Mouse (Mus musculus): ENCODE data around the gene Il5ra. TPM values are rescaled to one million over a fixed set of nuclear protein-coding genes. Genes with fewer than 3 reads are reported as not detected.

Il5ra gene
- polyA plus RNA-seq (2011; ENCODE audit: insufficient read length, low read depth, missing spikeins), result not detected in 2 replicates

GRCm38 (mm10) chr6:106748887-106749388 lies at the start of gene Il5ra:
TSS of gene Il5ra (minus strand) at chr6:106749037.
- no peak for TF ChIP-seq POLR2A (IDR thresholded peaks at IDR 0.05; ENCODE audit: low read depth, low read length)
- TF ChIP-seq CTCF (IDR thresholded peaks at IDR 0.05; ENCODE audit: borderline replicate concordance, insufficient read depth, low read length), result no peak
- no peaks in the 10 kb centered on the region for H3K4me1 ChIP-seq (ENCODE audit: control insufficient read depth, insufficient read depth, low read length)
- H3K27ac ChIP-seq (ENCODE audit: insufficient read depth, low read length), result no peak within 1 kb of the TSS
- no peak within 1 kb of the TSS for H3K4me3 ChIP-seq (ENCODE audit: insufficient read depth, low read length)

- H3K27ac ChIP-seq (ENCODE audit: insufficient read depth, low read length), result no peak overlapping the region
- peaks cover 2% of the 10 kb centered on the region; the same call in 1 of the 2 replicates for H3K4me1 ChIP-seq (ENCODE audit: control insufficient read depth, insufficient read depth, low read length)
- no peak overlapping the region for H3K4me3 ChIP-seq (ENCODE audit: insufficient read depth, low read length)
- TF ChIP-seq CTCF (IDR thresholded peaks at IDR 0.05; ENCODE audit: borderline replicate concordance, insufficient read depth, low read length) (no peak), POLR2A (IDR thresholded peaks at IDR 0.05; ENCODE audit: low read depth, low read length) (no peak)
These were observed 45.4 kb upstream of the Il5ra start for GRCm38 (mm10) chr6:106794094-106794814.

GRCm38 (mm10) chr6:106793621-106794020 lies 44.8 kb upstream of the Il5ra start:
- no peaks in the 10 kb centered on the region for H3K4me1 ChIP-seq (ENCODE audit: control insufficient read depth, insufficient read depth, low read length)

GRCm38 (mm10) chr6:106793088-106793487 lies 44.3 kb upstream of the Il5ra start:
- Histone ChIP-seq H3K27ac (ENCODE audit: insufficient read depth, low read length) (no peak overlapping the region), H3K4me3 (ENCODE audit: insufficient read depth, low read length) (no peak overlapping the region), H3K4me1 (ENCODE audit: control insufficient read depth, insufficient read depth, low read length) (no peaks in the 10 kb centered on the region)
- TF ChIP-seq POLR2A (IDR thresholded peaks at IDR 0.05; ENCODE audit: low read depth, low read length), result no peak

More at GRCm38 (mm10) chr6:106793621-106794020, 44.8 kb upstream of the Il5ra start:
- no peak for TF ChIP-seq POLR2A (IDR thresholded peaks at IDR 0.05; ENCODE audit: low read depth, low read length)
- TF ChIP-seq CTCF (IDR thresholded peaks at IDR 0.05; ENCODE audit: borderline replicate concordance, insufficient read depth, low read length), result no peak
- Histone ChIP-seq H3K4me3 (ENCODE audit: insufficient read depth, low read length) (no peak overlapping the region), H3K27ac (ENCODE audit: insufficient read depth, low read length) (no peak overlapping the region)

- Histone ChIP-seq H3K27ac (ENCODE audit: insufficient read depth, low read length) (no peak overlapping the region), H3K4me3 (ENCODE audit: insufficient read depth, low read length) (no peak overlapping the region), H3K4me1 (ENCODE audit: control insufficient read depth, insufficient read depth, low read length) (no peaks in the 10 kb centered on the region)
- TF ChIP-seq POLR2A (IDR thresholded peaks at IDR 0.05; ENCODE audit: low read depth, low read length) (no peak), CTCF (IDR thresholded peaks at IDR 0.05; ENCODE audit: borderline replicate concordance, insufficient read depth, low read length) (no peak)
These were observed 43.6 kb upstream of the Il5ra start for GRCm38 (mm10) chr6:106792486-106792885.

- Histone ChIP-seq H3K4me1 (ENCODE audit: control insufficient read depth, insufficient read depth, low read length) (no peaks in the 10 kb centered on the region), H3K4me3 (ENCODE audit: insufficient read depth, low read length) (no peak overlapping the region), H3K27ac (ENCODE audit: insufficient read depth, low read length) (no peak overlapping the region)
- no peak for TF ChIP-seq CTCF (IDR thresholded peaks at IDR 0.05; ENCODE audit: borderline replicate concordance, insufficient read depth, low read length)
- no peak for TF ChIP-seq POLR2A (IDR thresholded peaks at IDR 0.05; ENCODE audit: low read depth, low read length)
These were observed 42.6 kb upstream of the Il5ra start for GRCm38 (mm10) chr6:106791429-106791828.

GRCm38 (mm10) chr6:106787138-106787537 lies 38.3 kb upstream of the Il5ra start:
- no peak overlapping the region for H3K27ac ChIP-seq (ENCODE audit: insufficient read depth, low read length)
- no peaks in the 10 kb centered on the region for H3K4me1 ChIP-seq (ENCODE audit: control insufficient read depth, insufficient read depth, low read length)
- TF ChIP-seq POLR2A (IDR thresholded peaks at IDR 0.05; ENCODE audit: low read depth, low read length) (no peak), CTCF (IDR thresholded peaks at IDR 0.05; ENCODE audit: borderline replicate concordance, insufficient read depth, low read length) (no peak)
- H3K4me3 ChIP-seq (ENCODE audit: insufficient read depth, low read length), result no peak overlapping the region

- no peaks in the 10 kb centered on the region; the same call in 1 of the 2 replicates for H3K4me1 ChIP-seq (ENCODE audit: control insufficient read depth, insufficient read depth, low read length)
- TF ChIP-seq POLR2A (IDR thresholded peaks at IDR 0.05; ENCODE audit: low read depth, low read length) (no peak), CTCF (IDR thresholded peaks at IDR 0.05; ENCODE audit: borderline replicate concordance, insufficient read depth, low read length) (no peak)
These were observed 21.2 kb upstream of the Il5ra start for GRCm38 (mm10) chr6:106770046-106770445.

GRCm38 (mm10) chr6:106769290-106769866 lies 20.5 kb upstream of the Il5ra start:
- TF ChIP-seq POLR2A (IDR thresholded peaks at IDR 0.05; ENCODE audit: low read depth, low read length) (no peak), CTCF (IDR thresholded peaks at IDR 0.05; ENCODE audit: borderline replicate concordance, insufficient read depth, low read length) (no peak)
- peak overlapping the region; percentile 87 for H3K4me3 ChIP-seq (ENCODE audit: insufficient read depth, low read length)
- no peak overlapping the region for H3K27ac ChIP-seq (ENCODE audit: insufficient read depth, low read length)
- no peaks in the 10 kb centered on the region; the same call in 1 of the 2 replicates for H3K4me1 ChIP-seq (ENCODE audit: control insufficient read depth, insufficient read depth, low read length)

More at GRCm38 (mm10) chr6:106770046-106770445, 21.2 kb upstream of the Il5ra start:
- H3K27ac ChIP-seq (ENCODE audit: insufficient read depth, low read length), result no peak overlapping the region
- H3K4me3 ChIP-seq (ENCODE audit: insufficient read depth, low read length), result peak overlapping the region; percentile 87

Data from embryonic fibroblast, embryonic 13.5 days (primary cell).